Mouse (Mus musculus) heart, embryonic 10.5 days (tissue): ENCODE measurements around the gene Nck1. TPM values are rescaled to one million over a fixed set of nuclear protein-coding genes. Genes with fewer than 3 reads are reported as not detected.

ENCODE experiments used
- DNase-seq: peaks from one replicate; pipeline ENCODE4 v3.0.0-alpha.2; 2017; ENCODE audit warnings: low spot score
- H3K27ac ChIP-seq: fragments of 300-500 bp; sonication (generic); 2 replicates; pipeline ENCODE4 v1.5.1; 2016; ENCODE audit warnings: mild to moderate bottlenecking
- H3K27me3 ChIP-seq: fragments of 300-500 bp; sonication (generic); 2 replicates; pipeline ENCODE4 v1.6.1; 2016; ENCODE audit warnings: mild to moderate bottlenecking; ENCODE audit not compliant: poor library complexity, insufficient read depth, severe bottlenecking
- H3K36me3 ChIP-seq: fragments of 300-500 bp; sonication (generic); 2 replicates; pipeline ENCODE4 v1.6.1; 2016; ENCODE audit warnings: mild to moderate bottlenecking, moderate library complexity
- H3K4me1 ChIP-seq: fragments of 300-500 bp; sonication (generic); 2 replicates; pipeline ENCODE4 v1.6.1; 2016; ENCODE audit warnings: mild to moderate bottlenecking
- H3K4me3 ChIP-seq: fragments of 300-500 bp; sonication (generic); 2 replicates; pipeline ENCODE4 v1.5.1; 2016; ENCODE audit warnings: mild to moderate bottlenecking, moderate library complexity
- H3K9me3 ChIP-seq: fragments of 300-500 bp; sonication (generic); 2 replicates; pipeline ENCODE4 v1.6.1; 2016; ENCODE audit warnings: mild to moderate bottlenecking, moderate library complexity
- WGBS: fragments of 180-500 bp; shearing (Covaris S2); methylation state at CpG from one replicate; pipeline ENCODE4 v1.1.7; 2016; 5-methylcytosine and 5-hydroxymethylcytosine counted together
- polyA plus RNA-seq: library from polyadenylated mRNA; unstranded; fragments of >200 nt; fragmentation: Nextera tagmentation; extraction: Ambion mirVana; gene quantifications from 2 replicates; pipeline ENCODE4 v1.2.1, GENCODE M21; 2016

The Nck1 gene
- polyA plus RNA-seq, 1 experiment from 2014 or later: 61.2 TPM

DNA sequence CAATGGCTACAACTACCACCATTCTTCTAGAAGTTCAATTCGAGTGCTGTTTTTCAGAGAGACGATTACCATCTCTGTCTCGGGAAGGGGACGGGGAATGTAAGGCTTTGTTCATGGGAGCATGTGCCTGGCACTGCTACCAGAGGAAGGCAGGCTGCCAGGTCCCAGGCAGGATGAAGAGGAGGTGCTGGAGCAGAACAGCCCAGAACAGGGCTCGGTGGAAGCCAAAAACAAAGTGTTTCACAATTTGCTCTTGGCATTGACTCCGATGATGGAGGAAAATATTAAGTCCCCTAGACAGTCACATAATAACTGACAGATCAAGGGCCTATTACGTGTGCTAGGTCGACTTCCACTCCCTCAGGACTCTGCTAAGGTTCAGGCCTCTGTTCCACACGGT, 84.3 kb downstream of the Nck1 start:
- H3K4me1 ChIP-seq: 0 out of 2 replicates have a peak, but pooled peaks cover 4% of the 10 kb centered on the region
- DNase-seq: no peak
- H3K9me3 ChIP-seq: no peaks in the 10 kb centered on the region
- no peak overlapping the region for H3K27ac ChIP-seq
- H3K36me3 ChIP-seq: peaks cover 6% of the 10 kb centered on the region; the same call in 1 of the 2 replicates
- H3K4me3 ChIP-seq: no peak overlapping the region
- no peaks in the 10 kb centered on the region for H3K27me3 ChIP-seq
- 87% methylated on average over 9 of the region's 9 CpGs for WGBS

DNA sequence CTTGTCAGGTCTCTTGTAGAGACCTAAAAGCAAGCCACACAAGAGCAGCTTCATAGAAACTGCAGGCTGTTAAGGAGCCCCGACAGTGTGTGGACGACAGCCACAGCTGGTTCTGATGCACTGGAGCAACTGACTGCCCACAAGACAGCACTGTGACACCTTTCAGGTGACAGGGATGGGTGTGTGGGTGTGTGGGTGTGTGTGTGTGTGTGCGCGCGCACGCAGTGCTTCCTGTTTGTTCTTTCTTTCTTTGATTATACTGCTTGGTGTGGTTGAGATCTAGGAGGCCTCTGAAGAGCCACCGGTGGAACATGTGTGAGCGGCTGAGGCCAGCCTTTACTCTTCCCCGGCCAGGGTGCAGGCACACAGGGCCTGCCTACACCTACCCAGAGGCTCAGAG, 85.7 kb downstream of the Nck1 start:
- no peak overlapping the region for H3K27ac ChIP-seq
- H3K4me1 ChIP-seq: peaks cover 3% of the 10 kb centered on the region; the same call in 1 of the 2 replicates
- 89% methylated on average over 9 of the region's 9 CpGs for WGBS
- H3K4me3 ChIP-seq: no peak overlapping the region
- DNase-seq: no peak
- H3K36me3 ChIP-seq: 0 out of 2 replicates have a peak, but pooled peaks cover 2% of the 10 kb centered on the region
- H3K27me3 ChIP-seq: peaks cover 4% of the 10 kb centered on the region; the same call in 1 of the 2 replicates
- no peaks in the 10 kb centered on the region for H3K9me3 ChIP-seq

DNA sequence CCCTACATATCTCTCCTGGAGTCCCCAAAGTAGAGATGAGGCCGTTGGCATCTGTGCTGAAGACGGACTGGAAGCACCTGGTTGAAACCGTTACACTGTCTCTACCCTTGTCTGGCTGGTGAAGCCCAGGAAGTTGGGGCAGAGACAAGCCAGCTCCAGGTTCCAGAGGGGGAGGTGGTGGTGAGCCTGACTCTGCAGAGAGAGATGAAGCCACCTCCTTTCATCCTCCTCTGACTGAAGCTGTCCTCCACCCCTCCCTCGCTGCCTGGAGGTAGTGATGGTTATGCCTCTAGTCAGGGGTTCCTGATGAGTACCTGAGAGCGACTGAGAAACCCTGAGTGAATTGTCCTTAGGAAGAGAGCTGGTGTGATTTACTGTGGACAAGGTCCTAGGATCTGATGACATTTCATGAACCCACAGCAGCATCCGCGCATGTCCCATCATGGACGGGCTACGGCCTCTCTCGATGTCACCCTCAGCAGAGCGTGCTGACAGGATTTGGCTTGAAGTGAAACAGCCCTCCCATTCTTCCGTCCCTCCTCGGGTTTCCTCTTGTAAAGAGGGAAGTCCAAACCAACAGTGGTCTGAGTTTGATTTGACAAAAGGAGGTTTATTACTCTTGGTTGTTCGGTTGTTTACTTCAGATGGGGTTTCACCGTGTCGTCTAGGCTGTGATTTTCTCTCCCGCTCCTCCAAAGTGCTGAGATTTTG, 87.8 kb downstream of the Nck1 start:
- WGBS: 68% methylated on average over 17 of the region's 17 CpGs

DNA sequence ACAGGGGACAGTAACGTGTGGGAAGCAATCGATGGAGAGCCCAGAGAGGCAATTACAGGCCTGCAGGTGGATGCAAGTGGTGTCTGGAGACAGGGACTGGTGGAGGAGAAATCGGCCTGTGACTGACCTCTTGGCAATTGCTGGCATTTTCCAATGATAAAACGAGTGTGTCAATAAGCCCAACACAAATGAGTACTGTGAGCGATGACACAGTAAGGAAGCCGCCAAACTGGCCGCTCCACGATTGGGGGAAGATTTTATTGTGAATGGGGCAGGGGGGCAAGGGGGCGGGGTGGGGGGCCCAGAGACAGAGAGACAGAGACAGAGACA, 91.3 kb downstream of the Nck1 start:
- no peak for DNase-seq
- peak overlapping the region; percentile 59 for H3K27ac ChIP-seq
- peak overlapping the region; percentile 56 for H3K4me3 ChIP-seq
- no peaks in the 10 kb centered on the region for H3K36me3 ChIP-seq
- H3K9me3 ChIP-seq: no peaks in the 10 kb centered on the region
- peaks cover 10% of the 10 kb centered on the region for H3K27me3 ChIP-seq
- H3K4me1 ChIP-seq: peaks cover 23% of the 10 kb centered on the region; the same call in 1 of the 2 replicates
- 23% methylated on average over 9 of the region's 9 CpGs for WGBS

More for the DNA sequence above, 87.8 kb downstream of the Nck1 start:
- no peaks in the 10 kb centered on the region for H3K9me3 ChIP-seq
- DNase-seq: no peak
- H3K27ac ChIP-seq: no peak overlapping the region
- H3K4me1 ChIP-seq: peaks cover 17% of the 10 kb centered on the region; the same call in 1 of the 2 replicates
- peaks cover 4% of the 10 kb centered on the region; the same call in 1 of the 2 replicates for H3K27me3 ChIP-seq
- H3K4me3 ChIP-seq: no peak overlapping the region
- H3K36me3 ChIP-seq: 0 out of 2 replicates have a peak, but pooled peaks cover 2% of the 10 kb centered on the region

DNA sequence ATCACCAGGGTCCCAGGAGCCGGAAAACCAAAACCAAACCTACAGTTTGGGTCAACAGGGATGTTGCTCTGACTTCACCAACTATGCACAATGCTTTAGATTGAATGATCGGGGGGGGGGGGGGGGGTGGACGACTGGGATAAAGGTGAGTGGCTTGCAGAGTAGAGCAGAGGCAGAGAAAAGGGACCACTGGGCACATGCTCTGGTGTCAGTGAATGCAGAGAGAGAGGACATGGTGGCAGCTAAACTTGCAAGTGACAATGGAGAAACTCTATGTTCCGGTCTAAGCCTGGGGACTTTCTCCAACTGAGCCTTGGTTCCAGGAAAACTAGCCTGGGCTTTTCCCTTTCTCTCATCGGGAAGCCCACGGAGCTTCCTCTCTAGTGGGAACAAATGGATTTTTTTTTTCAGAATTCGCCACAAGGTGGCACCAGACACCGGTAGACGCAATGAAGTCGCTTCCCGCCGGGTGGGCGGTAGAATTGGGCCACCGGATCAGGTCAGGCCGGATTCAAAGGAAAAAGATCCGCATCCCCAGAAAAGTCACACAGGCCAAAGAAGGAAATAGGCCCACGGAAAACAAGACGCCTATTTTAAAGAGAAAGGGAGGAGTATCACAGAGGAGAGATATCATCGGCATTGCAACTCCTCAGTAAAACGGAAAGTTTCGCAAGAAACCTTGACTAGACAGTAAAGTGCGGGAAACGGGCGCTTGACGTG, 91.8 kb downstream of the Nck1 start:
- DNase-seq: peak; percentile 89
- no peaks in the 10 kb centered on the region for H3K9me3 ChIP-seq
- H3K4me1 ChIP-seq: peaks cover 23% of the 10 kb centered on the region; the same call in 1 of the 2 replicates
- peak overlapping the region; percentile 56 for H3K4me3 ChIP-seq
- H3K36me3 ChIP-seq: no peaks in the 10 kb centered on the region
- peaks cover 13% of the 10 kb centered on the region for H3K27me3 ChIP-seq
- WGBS: 7% methylated on average over 24 of the region's 25 CpGs
- peak overlapping the region; percentile 59 for H3K27ac ChIP-seq

DNA sequence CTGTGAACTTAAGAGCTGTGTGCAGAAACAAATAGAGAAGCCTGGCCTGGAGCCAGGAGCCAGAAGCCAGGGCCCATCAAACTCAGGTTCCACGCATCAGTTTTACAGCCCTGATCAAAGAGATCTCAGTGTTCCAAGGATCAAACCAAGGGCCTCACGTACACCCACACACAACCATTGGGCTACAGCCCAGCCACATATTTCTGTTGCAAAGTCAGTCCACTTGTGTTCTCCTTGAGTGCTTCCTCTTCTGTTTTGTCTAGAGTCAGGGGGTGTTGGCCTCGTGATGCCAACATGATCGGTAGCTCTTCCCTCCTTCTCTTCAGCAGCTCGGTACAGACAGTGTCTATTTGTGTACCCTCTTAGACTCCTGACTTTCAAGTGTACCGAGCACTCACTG, 93.5 kb downstream of the Nck1 start:
- Histone ChIP-seq H3K4me1 (peaks cover 20% of the 10 kb centered on the region; the same call in 1 of the 2 replicates), H3K27me3 (peaks cover 22% of the 10 kb centered on the region), H3K27ac (no peak overlapping the region), H3K9me3 (no peaks in the 10 kb centered on the region), H3K36me3 (no peaks in the 10 kb centered on the region), H3K4me3 (no peak overlapping the region)
- no peak for DNase-seq
- WGBS: 43% methylated on average over 6 of the region's 6 CpGs

DNA sequence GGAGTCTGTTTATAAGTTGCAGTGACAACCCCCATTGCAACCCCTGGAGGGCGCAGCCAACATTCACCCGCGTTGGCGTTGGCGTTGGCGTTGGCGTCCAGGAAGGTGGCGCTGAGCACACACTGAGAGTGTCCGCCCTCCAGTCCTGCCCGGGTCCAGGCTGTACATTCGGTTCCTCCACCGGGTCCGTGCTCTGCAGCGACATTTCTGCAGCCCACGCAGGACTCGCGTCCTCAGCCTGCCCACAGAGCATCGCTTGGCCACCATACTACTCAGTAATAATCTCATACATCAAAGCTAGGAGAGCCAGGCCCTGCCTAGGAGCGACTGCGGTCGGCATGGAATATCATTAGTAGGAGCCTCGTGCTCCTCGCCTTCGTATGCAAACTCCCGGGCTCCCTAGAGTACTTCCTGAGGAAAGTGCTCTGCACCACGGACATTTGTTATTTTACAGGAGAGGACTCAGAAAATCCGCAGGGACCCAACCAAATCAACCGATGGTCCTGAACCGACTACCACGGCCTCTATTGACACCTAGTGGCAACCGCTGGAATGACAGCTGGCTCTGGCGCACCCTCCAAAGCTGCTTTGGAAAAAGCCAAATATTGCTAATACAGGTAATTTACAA, 99.8 kb downstream of the Nck1 start:
- Histone ChIP-seq H3K4me1 (no peaks in the 10 kb centered on the region), H3K9me3 (no peaks in the 10 kb centered on the region), H3K27ac (peak overlapping the region; percentile 48), H3K36me3 (no peaks in the 10 kb centered on the region), H3K27me3 (peaks cover 20% of the 10 kb centered on the region), H3K4me3 (peak overlapping the region; percentile 67)
- WGBS: under 1% methylated on average over 32 of the region's 32 CpGs
- DNase-seq: peak; percentile 85

Other genes starting within 250 kb of the Nck1 start
- gene Il20rb, start 59.3 kb downstream of the Nck1 start, polyA plus RNA-seq: 1.2 and 1.4 TPM in 2 replicates
- 9.0 and 11.0 TPM in 2 replicates for gene Slc35g2, start 25.0 kb upstream of the Nck1 start, polyA plus RNA-seq
- gene Stag1, start 51.7 kb upstream of the Nck1 start, polyA plus RNA-seq: 34.4 and 38.1 TPM in 2 replicates